Mouse (Mus musculus): ENCODE data around the gene Irx3. TPM values are rescaled to one million over a fixed set of nuclear protein-coding genes. Genes with fewer than 3 reads are reported as not detected.

Gene Irx3
- total and polyA plus RNA-seq, 2 experiments from 2014 or later, result 1.3 to 2.6 TPM

- Histone ChIP-seq H3K4me2 (ENCODE audit: low read depth) (peak overlapping the region; percentile 30), H3K36me3 (ENCODE audit: insufficient read depth) (no peaks in the 10 kb centered on the region), H3K4me3 (ENCODE audit: low read depth, low read length) (peak overlapping the region; percentile 8), H3K4me1 (ENCODE audit: insufficient read depth) (peaks cover 9% of the 10 kb centered on the region; the same call in 1 of the 2 replicates), H3K27me3 (ENCODE audit: insufficient read depth, low read length) (peaks cover 74% of the 10 kb centered on the region), H3K9me3 (ENCODE audit: low read length) (no peaks in the 10 kb centered on the region), H3K27ac (ENCODE audit: low read depth, low read length) (no peak overlapping the region), H3K9ac (no peak overlapping the region)
- peak; percentile 43 for DNase-seq
- TF ChIP-seq CTCF (IDR thresholded peaks at IDR 0.05; ENCODE audit: low read depth), result peak; percentile 48
- WGBS, result 1% methylated on average over 35 of the region's 35 CpGs
- 0 out of 2 replicates have a peak, but pooled peaks have one; percentile 28 for ATAC-seq
Measured at GRCm38 (mm10) chr8:91797626-91798271, 4.1 kb downstream of the Irx3 start.

- Histone ChIP-seq H3K36me3 (ENCODE audit: insufficient read depth) (no peaks in the 10 kb centered on the region), H3K27me3 (ENCODE audit: insufficient read depth, low read length) (peaks cover 44% of the 10 kb centered on the region), H3K9me3 (ENCODE audit: low read length) (no peaks in the 10 kb centered on the region), H3K9ac (no peak overlapping the region), H3K4me2 (ENCODE audit: low read depth) (no peak overlapping the region), H3K27ac (ENCODE audit: low read depth, low read length) (no peak overlapping the region), H3K4me1 (ENCODE audit: insufficient read depth) (peaks cover 3% of the 10 kb centered on the region; the same call in 1 of the 2 replicates), H3K4me3 (ENCODE audit: low read depth, low read length) (no peak overlapping the region)
- ATAC-seq (peak; percentile 54; the same call in 1 of the 2 replicates), DNase-seq (peak; percentile 33)
- TF ChIP-seq CTCF (IDR thresholded peaks at IDR 0.05; ENCODE audit: low read depth), result no peak
- WGBS, result 15% methylated on average over 6 of the region's 6 CpGs
Measured at GRCm38 (mm10) chr8:91793846-91794245, 8.0 kb downstream of the Irx3 start.

GRCm38 (mm10) chr8:91787194-91787895, 14.5 kb downstream of the Irx3 start:
- Histone ChIP-seq H3K4me1 (ENCODE audit: insufficient read depth) (no peaks in the 10 kb centered on the region), H3K4me2 (ENCODE audit: low read depth) (no peak overlapping the region), H3K9me3 (ENCODE audit: low read length) (no peaks in the 10 kb centered on the region), H3K27me3 (ENCODE audit: insufficient read depth, low read length) (no peaks in the 10 kb centered on the region), H3K27ac (ENCODE audit: low read depth, low read length) (no peak overlapping the region), H3K36me3 (ENCODE audit: insufficient read depth) (no peaks in the 10 kb centered on the region), H3K9ac (no peak overlapping the region), H3K4me3 (ENCODE audit: low read depth, low read length) (no peak overlapping the region)
- TF ChIP-seq CTCF (IDR thresholded peaks at IDR 0.05; ENCODE audit: low read depth), result no peak
- ATAC-seq (no peak), DNase-seq (no peak)
- WGBS, result 76% methylated on average over 9 of the region's 9 CpGs

- H3K4me3 ChIP-seq (ENCODE audit: low read depth, low read length), result no peak overlapping the region
- TF ChIP-seq CTCF (IDR thresholded peaks at IDR 0.05; ENCODE audit: low read depth), result no peak
- H3K36me3 ChIP-seq (ENCODE audit: insufficient read depth), result no peaks in the 10 kb centered on the region
- 76% methylated on average over 5 of the region's 5 CpGs for WGBS
- H3K4me1 ChIP-seq (ENCODE audit: insufficient read depth), result no peaks in the 10 kb centered on the region
- H3K4me2 ChIP-seq (ENCODE audit: low read depth), result no peak overlapping the region
- no peaks in the 10 kb centered on the region for H3K9me3 ChIP-seq (ENCODE audit: low read length)
- no peak overlapping the region for H3K27ac ChIP-seq (ENCODE audit: low read depth, low read length)
- DNase-seq (no peak), ATAC-seq (no peak)
- no peaks in the 10 kb centered on the region for H3K27me3 ChIP-seq (ENCODE audit: insufficient read depth, low read length)
- H3K9ac ChIP-seq, result no peak overlapping the region
Measured at GRCm38 (mm10) chr8:91782940-91783339, 18.9 kb downstream of the Irx3 start.

GRCm38 (mm10) chr8:91782201-91782600, 19.7 kb downstream of the Irx3 start:
- no peaks in the 10 kb centered on the region for H3K4me1 ChIP-seq (ENCODE audit: insufficient read depth)
- no peaks in the 10 kb centered on the region for H3K9me3 ChIP-seq (ENCODE audit: low read length)
- H3K36me3 ChIP-seq (ENCODE audit: insufficient read depth), result no peaks in the 10 kb centered on the region
- H3K9ac ChIP-seq, result no peak overlapping the region
- TF ChIP-seq CTCF (IDR thresholded peaks at IDR 0.05; ENCODE audit: low read depth), result no peak
- no peak for ATAC-seq
- no peak for DNase-seq
- H3K27ac ChIP-seq (ENCODE audit: low read depth, low read length), result no peak overlapping the region
- no peaks in the 10 kb centered on the region for H3K27me3 ChIP-seq (ENCODE audit: insufficient read depth, low read length)
- H3K4me2 ChIP-seq (ENCODE audit: low read depth), result no peak overlapping the region
- WGBS, result 79% methylated on average over 7 of the region's 7 CpGs
- H3K4me3 ChIP-seq (ENCODE audit: low read depth, low read length), result no peak overlapping the region

- Histone ChIP-seq H3K36me3 (ENCODE audit: insufficient read depth) (no peaks in the 10 kb centered on the region), H3K9ac (no peak overlapping the region), H3K4me1 (ENCODE audit: insufficient read depth) (no peaks in the 10 kb centered on the region), H3K4me2 (ENCODE audit: low read depth) (no peak overlapping the region), H3K9me3 (ENCODE audit: low read length) (no peaks in the 10 kb centered on the region), H3K4me3 (ENCODE audit: low read depth, low read length) (no peak overlapping the region), H3K27ac (ENCODE audit: low read depth, low read length) (no peak overlapping the region), H3K27me3 (ENCODE audit: insufficient read depth, low read length) (no peaks in the 10 kb centered on the region)
- 67% methylated on average over 3 of the region's 3 CpGs for WGBS
- no peak for TF ChIP-seq CTCF (IDR thresholded peaks at IDR 0.05; ENCODE audit: low read depth)
- DNase-seq (no peak), ATAC-seq (no peak)
Measured at GRCm38 (mm10) chr8:91780648-91781047, 21.2 kb downstream of the Irx3 start.

- no peak overlapping the region for H3K4me2 ChIP-seq (ENCODE audit: low read depth)
- H3K9ac ChIP-seq, result no peak overlapping the region
- H3K27me3 ChIP-seq (ENCODE audit: insufficient read depth, low read length), result no peaks in the 10 kb centered on the region
- no peaks in the 10 kb centered on the region for H3K4me1 ChIP-seq (ENCODE audit: insufficient read depth)
- H3K36me3 ChIP-seq (ENCODE audit: insufficient read depth), result no peaks in the 10 kb centered on the region
- H3K27ac ChIP-seq (ENCODE audit: low read depth, low read length), result no peak overlapping the region
- 75% methylated on average over 6 of the region's 6 CpGs for WGBS
- ATAC-seq (no peak), DNase-seq (no peak)
- TF ChIP-seq CTCF (IDR thresholded peaks at IDR 0.05; ENCODE audit: low read depth), result no peak
- H3K9me3 ChIP-seq (ENCODE audit: low read length), result no peaks in the 10 kb centered on the region
- no peak overlapping the region for H3K4me3 ChIP-seq (ENCODE audit: low read depth, low read length)
Measured at GRCm38 (mm10) chr8:91768857-91769256, 33.0 kb downstream of the Irx3 start.
